Mouse (Mus musculus): ENCODE measurements at regions not wholly inside any gene's neighbourhood (a gene's known extent, or its start where the extent isn't known, plus 50 kb on each side); places are given as distances from the start of the nearest gene placed in this dataset.

DNA sequence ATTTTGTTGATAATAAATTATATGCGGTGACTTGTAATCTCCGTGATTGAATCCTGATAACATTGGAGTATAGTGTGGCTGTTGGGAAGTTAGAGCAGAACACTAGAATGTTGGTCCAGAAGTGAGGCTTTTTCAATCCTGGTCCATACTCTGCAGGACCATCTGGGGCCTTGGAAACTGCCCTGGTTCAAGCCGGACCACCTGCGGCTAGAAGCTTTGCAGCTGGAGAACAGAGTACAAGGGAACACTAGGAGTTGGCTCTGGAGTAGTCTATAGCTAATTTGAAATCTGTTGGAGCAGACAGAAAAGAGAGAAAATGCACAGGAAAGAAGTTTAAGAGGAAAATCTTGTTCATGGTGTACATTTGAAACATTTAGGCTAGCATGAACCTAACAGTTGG lies 79.0 kb downstream of the Casp12 start:
- TF ChIP-seq CTCF (IDR thresholded peaks at IDR 0.05; ENCODE audit: low read depth) (no peak), EP300 (IDR thresholded peaks at IDR 0.05; ENCODE audit: low read depth) (no peak)
